Mouse (Mus musculus): Measurements from ENCODE around the gene Gipr.
A peak's percentile ranks its signal among the peaks of the same experiment; 100 is the strongest.

Gipr gene

GRCm38 (mm10) chr7:19148875-19149541 is 16.9 kb downstream of the Gipr start, which contains the start of gene Qpctl:
Gene Qpctl (minus strand): TSS chr7:19149291.
- DNase-seq (ENCODE audit: low spot score in 2 of 2): peak; percentile 99 to 100

DNA sequence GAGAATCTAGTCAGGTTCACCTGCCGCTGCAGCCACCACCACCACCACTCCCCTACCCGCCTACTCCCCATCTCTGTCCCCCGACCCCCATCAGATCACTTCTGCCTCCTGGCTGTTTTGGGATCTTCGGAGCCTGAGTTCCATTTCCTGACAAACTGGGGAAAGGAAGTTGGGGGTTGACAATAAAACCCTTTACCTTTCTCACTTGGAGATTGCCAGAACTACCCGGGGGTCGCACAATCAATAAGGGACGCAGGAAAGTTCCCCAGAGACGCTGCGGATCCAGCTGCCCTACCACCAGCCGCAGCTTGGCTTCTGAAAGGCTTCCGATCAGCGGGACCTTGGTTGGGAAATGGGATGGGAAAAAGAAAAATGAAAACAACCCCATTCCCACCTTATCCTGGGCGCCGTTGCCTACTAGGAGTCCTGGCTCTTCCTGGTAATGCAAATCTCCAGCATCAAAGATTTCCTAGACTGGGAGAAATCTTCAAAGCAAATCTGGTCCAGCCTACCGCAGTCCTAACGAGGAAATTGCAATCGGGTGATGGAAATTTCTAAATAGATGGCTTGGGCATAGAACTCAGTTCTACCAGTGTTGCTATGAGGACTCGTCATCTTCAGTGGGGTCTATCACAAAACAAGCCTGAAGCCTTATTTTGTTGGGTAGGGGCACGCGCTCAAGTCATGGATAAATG is 17.6 kb downstream of the Gipr start:
- DNase-seq (ENCODE audit: low spot score in 2 of 2): no peak

DNA sequence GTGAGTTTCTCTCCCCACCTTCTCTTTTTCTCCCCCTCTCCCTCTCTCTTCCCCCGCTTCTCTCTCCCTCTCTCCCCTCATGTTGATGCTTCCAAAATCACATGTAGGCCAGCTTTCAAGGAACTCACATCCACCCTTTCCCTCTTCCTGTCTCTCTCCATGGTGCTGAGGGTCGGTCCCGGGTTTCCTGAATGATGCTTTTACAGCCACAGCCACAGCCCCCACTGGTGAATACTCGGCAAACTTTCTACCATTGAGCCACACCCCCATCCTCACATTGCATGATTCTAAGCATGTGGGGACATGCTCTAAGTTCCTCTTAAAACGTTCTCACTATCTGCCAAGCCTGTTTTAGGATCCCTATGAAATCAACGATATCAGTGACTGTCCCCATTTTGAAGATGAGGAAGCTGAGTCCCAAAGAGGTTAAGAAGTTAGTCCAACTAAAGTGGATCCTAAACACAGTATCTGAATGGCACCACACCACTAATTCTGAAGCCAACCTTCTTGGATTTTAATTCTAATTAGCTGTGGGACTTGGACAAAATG is 18.4 kb downstream of the Gipr start:
- DNase-seq (ENCODE audit: low spot score in 2 of 2): no peak

- DNase-seq (ENCODE audit: low spot score in 2 of 2): no peak
These were observed 19.1 kb downstream of the Gipr start for GRCm38 (mm10) chr7:19146793-19147192.

DNA sequence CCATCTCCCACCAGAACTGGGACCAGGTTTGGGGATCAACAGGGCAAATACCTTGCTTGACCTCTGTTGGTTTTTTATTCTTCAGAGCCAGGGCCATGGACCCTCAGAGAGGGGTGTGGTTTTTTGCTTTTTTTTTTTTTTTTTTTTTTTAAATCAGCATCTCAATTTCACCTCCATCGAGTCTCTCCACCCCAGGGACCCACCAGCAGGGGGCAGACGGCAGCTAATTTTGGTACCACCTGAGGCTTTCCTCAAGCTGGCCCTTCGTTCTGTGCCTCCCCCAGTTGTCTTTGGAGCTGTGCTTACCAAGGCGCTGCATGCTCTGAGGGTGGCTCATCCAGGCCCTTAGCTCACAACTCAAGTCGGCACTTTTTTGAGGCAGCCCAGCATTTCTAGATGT is 28.5 kb downstream of the Gipr start:
- DNase-seq (ENCODE audit: low spot score in 2 of 2): no peak

DNA sequence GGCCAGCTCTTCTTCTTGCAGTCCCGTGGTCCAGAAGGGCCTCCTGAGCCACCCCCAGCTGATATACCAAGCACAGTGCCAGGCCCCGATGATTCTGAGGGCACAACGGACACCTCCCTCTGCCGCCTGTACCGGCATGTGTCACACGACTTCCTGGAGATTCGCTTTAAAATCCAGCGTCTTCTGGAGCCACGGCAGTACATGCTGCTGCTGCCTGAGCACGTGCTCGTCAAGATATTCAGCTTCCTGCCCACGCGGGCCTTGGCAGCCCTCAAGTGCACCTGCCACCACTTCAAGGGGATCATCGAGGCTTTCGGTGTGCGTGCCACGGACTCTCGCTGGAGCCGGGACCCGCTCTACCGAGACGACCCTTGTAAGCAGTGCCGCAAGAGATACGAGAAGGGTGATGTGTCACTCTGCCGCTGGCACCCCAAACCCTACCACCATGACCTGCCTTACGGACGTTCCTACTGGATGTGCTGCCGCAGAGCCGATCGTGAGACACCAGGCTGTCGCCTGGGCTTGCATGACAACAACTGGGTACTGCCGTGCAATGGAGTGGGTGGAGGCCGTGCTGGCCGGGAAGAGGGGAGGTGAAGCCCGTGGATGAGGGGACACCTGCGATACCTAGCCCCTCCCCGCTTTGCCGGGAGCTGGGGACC is 29.1 kb downstream of the Gipr start:
- no peak for DNase-seq (ENCODE audit: low spot score in 2 of 2)

DNA sequence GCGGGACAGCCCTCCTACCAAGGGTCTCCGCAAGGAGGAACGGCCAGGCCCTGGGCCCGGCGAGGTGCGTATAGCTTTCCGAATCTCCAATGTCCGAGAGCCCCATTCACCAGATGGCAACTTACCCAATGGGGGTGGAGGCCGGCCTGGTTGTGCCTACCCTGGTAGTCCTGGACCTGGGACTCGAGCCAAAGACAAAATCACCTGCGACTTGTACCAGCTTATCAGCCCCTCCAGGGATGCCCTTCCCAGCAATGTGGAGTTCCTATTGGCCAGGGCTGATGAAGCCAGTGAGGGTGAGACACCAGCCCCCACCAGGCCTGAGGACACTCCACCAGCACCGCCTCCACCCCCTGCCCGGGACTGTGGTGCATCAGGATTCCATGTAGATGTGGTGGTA is 29.8 kb downstream of the Gipr start:
- DNase-seq (ENCODE audit: low spot score in 2 of 2): no peak

DNA sequence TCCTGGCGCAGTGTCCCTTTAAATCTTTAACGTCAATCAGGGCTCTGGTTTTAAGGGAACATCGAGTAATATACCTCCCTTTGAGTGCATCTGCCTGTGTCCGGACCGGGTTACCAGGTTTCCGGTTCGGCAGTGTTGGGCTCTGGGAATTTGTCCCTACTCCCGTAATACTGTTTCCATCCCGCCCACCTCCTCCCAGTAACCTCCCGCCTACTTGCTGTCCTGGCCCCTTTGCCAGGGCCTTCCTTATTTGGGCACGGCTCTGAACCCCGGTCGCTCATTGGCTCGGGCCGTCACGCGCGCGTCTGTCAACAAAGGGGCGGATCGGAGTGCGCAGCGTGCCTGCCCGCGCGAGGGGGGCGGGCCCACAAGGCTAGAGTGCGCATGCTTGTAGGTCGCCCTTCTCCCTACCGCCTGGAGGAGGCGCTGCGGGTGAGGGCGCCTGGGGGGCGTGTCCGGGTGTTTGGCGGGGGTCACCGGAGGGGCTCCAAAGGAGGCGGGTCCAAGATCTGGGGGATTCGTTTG is 34.5 kb downstream of the Gipr start:
- peak; percentile 99 for DNase-seq (ENCODE audit: low spot score in 2 of 2)

- no peak for DNase-seq (ENCODE audit: low spot score in 2 of 2)
These were observed 35.3 kb downstream of the Gipr start for GRCm38 (mm10) chr7:19130657-19131056.

DNA sequence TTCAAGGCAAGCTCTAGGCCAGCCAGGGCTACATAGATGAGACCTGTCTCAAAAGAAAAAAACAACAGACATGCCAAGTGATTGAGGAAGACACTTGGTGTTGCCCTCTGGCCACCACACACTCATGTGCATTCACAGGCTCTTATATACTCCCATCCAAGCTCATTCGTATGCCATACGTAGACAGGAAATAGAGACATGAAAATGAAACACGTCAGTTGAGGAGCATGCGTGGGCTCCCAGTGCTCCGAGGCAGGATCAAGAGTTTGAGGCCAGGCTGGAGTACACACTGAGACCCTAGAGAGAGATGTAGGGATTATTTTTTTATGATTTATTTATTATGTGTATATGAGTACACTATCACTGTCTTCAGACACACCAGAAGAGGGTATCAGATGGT is 36.5 kb downstream of the Gipr start:
- no peak for DNase-seq (ENCODE audit: low spot score in 2 of 2)

GRCm38 (mm10) chr7:19127744-19128143 is 38.2 kb downstream of the Gipr start:
- DNase-seq (ENCODE audit: low spot score in 2 of 2): no peak

- no peak for DNase-seq (ENCODE audit: low spot score in 2 of 2)
These were observed 41.2 kb downstream of the Gipr start for GRCm38 (mm10) chr7:19124713-19125112.

DNA sequence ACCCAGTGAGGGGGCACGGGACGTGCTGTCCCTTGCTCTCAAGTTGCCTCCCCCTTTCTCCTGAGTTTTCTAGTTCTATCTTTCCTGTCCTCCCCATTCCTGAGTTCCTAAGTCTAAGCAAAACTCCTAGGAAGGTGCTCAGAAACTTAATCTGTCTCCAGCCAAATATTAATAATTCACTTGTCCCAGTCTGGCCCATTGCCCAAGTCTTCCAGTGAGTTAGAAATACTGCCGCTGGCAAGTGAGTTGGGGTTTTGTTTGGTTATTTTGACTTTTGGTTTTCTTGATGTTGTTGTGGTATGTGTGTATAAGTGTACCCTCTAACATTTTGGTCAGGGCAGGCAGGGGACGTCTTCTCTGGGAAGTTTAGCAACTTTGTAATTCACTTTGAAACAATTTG is 44.2 kb downstream of the Gipr start:
- DNase-seq (ENCODE audit: low spot score in 2 of 2): no peak

GRCm38 (mm10) chr7:19119631-19120429 is 46.1 kb downstream of the Gipr start, which contains the start of gene Fbxo46:
Gene Fbxo46 (plus strand): TSS chr7:19119859.
- DNase-seq (ENCODE audit: low spot score in 2 of 2): peak; percentile 97

DNA sequence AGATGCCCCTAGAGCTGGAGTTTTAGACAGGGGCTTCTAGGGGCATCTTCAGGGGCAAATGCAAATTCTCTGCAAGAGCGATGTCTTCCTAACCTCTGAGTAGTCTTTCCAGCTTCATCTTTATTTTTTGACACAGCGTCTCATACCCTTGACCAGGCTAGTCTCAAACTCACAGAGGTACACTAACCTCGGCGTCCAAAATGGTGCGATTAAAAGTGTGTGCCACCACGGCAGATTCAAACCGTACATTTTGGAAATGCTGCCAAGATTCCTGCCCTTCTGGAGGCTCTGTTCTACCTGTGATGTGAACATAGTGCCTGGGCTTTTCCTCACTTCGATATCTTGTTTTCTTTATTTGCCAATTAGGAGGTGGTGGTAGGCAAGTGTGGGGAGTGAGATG is 46.8 kb downstream of the Gipr start:
- no peak for DNase-seq (ENCODE audit: low spot score in 2 of 2)

DNA sequence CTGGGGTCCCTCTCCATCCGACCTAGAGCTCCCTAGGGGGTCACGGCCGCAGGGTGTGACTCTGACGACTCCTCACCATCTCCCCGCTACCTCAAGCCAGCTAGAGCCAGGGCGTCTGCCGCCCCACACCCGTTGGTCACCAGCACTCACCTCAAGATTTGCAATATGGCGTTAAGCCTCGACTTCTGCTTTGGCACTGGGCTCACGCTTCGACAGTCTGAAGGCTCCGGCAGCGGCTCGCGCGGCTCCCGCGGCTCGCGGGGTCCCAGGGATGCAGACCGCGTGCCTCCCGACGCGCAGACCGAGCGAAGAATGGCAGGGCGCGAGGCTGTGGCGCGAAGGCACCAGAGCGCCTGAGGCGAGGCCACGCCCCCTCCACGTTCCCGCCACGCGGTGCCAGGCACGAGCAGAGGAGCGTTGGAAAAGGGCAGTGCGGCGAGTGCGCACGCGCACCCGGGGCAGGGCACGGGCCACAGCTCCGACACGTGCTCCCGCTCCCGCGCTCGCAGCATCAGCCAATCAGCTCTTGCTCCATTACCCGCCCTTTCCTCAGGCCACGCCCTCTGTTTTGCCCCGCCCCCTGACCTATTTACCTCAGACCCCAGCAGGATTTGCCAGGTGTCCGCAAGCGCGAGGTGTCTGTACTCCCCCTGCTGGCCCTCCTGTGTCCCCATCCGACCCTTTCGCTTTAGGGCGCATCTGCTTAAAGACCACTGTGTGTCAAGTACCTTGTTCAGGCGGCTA is 47.7 kb downstream of the Gipr start, which contains the start of gene Gm4969:
Gm4969 (minus strand) TSS at position 341 of the 744 bp plus-strand sequence.
- DNase-seq (ENCODE audit: low spot score in 2 of 2): peak; percentile 26 to 45

GRCm38 (mm10) chr7:19109565-19109964 is 56.4 kb downstream of the Gipr start:
- no peak for DNase-seq (ENCODE audit: low spot score in 2 of 2)

GRCm38 (mm10) chr7:19107436-19107835 is 58.5 kb downstream of the Gipr start:
- no peak for DNase-seq (ENCODE audit: low spot score in 2 of 2)

All from heart, adult 9 months (tissue).